Mouse (Mus musculus) megakaryocyte-erythroid progenitor cell, adult 5 weeks (primary cell): ENCODE results near the gene Tusc2. TPM values are rescaled to one million over a fixed set of nuclear protein-coding genes. Genes with fewer than 3 reads are reported as not detected.

Source experiments
- polyA plus RNA-seq: library from polyadenylated mRNA; stranded (reverse); fragments of >175 nt; gene quantifications from 2 replicates; pipeline ENCODE4 v1.2.3, GENCODE M21; 2012

Tusc2 gene
- polyA plus RNA-seq = 8.9 and 11.0 TPM in 2 replicates

DNA sequence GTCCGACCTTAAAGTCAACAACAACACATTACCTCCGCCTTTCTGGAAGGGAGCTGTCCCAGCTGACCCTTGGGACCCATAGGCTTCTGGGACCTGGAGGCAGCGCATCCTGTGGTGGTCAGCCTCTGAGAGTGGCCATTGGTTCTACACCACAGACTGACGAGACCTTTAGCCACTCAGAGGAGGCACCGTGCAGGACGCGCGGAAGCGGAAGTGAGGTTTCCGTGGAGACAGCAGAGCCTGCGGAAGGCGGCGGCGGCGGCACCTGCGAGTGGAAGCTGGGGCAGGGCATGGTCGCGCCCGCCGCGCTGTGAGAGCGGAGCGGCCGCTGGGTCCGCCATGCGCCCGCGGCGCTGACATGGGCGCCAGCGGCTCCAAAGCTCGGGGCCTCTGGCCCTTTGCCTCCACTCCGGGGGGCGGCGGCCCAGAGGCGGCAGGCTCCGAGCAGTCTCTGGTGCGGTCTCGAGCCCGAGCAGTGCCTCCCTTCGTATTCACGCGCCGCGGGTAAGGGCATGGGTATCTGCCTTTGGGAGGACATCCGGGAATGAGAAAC is at the start of gene Tusc2:
Tusc2 (plus strand) TSS at position 227 of the 553 bp plus-strand sequence.

DNA sequence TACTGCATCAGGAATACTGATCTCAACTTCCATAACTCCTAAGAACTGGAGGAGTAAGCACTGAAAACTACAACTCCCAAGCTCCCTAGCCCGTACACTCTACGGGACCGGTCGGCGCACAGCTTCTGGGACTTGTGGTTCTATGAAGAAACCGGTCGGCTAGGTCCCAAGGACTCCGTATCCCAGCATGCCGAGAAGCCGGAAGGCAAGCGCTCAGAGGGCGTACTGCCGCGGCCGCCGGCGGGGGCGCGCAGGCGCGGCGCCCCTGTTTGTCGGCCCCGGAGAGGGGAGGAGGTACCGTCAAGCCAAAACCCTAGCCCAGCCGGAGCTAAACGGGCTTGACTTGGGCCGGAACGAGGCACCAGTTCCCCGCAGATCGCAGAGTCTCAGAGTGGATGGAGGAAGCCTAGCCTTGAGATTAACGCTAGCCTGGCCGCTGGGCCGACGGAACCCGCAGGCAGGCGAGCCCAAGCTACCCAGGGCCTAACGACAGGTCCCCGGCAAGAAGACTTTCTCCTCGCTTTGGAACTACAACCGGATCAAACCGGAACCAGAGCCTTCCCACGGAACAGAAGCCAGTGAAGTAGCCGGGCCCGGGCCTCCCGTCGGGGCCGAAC is 29.2 kb upstream of the Tusc2 start, which contains the start of gene Tmem115:
Tmem115 (plus strand) TSS at position 155 of the 617 bp plus-strand sequence.

DNA sequence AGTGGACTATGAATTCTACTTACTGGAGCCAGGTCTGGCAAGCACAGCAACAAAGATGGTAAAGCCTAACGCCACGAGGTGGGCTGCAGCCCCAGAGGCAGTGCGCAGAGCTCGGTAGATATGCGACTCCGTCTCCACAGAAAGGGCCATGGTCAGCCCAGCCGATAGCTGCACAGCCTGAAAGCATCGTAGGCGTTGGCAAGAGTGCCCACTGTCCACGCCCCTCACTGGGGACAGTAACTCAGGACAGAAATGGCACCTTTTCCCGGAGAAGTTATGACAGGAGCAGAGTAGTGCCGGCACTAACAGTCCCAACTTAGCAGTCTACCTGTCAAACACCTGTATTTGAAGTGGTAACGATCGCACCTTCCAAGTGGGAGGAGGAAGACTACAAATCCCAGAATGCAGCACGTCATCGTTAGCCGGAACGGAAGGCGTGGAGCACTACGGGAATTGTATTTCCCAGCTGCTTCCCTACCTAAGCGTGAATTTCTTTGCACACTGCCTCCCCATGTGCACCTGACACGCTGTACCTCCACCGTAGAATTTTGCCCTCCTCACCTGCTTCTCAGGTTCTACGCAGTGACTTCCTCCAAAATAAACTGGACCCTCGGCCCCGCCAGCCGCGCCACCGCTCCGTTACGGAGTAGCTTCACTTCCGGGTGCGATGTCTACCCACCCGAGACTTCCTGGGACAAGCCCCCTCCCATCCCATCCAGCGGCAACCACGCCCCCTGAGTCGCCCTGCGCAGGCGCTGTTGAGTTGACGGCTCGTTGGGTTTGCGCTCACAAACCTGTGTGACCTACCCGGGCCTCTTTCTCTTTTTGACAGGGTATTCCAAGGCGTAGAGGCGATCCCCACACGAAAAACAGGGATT is 21.3 kb upstream of the Tusc2 start, which contains the start of the genes Cyb561d2 and Nprl2:
Cyb561d2 (minus strand) TSS at position 720 of the 878 bp plus-strand sequence.
Nprl2 (plus strand) TSS at position 753 of the 878 bp plus-strand sequence.

DNA sequence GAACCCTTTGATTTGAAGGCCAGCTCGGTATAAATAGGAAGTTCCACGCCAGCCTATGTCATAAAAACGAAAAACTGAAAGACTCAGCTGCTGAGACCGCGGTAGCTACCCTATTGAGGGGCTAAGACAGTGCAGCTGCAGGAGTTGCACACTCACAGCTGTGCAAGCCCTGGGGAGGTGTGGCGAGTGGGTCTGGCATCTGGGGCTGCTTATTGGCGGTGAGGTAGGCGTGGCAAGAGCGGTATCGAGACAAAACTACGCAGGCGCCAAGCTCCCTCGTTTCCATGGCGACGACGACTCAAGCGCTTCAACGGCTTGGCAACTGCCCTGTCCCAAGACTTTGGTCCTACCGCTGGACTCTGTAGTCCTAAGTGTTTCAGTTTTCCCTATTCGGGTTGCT is 16.0 kb upstream of the Tusc2 start, which contains the start of gene Zmynd10:
Zmynd10 (plus strand) TSS at position 273 of the 400 bp plus-strand sequence.

DNA sequence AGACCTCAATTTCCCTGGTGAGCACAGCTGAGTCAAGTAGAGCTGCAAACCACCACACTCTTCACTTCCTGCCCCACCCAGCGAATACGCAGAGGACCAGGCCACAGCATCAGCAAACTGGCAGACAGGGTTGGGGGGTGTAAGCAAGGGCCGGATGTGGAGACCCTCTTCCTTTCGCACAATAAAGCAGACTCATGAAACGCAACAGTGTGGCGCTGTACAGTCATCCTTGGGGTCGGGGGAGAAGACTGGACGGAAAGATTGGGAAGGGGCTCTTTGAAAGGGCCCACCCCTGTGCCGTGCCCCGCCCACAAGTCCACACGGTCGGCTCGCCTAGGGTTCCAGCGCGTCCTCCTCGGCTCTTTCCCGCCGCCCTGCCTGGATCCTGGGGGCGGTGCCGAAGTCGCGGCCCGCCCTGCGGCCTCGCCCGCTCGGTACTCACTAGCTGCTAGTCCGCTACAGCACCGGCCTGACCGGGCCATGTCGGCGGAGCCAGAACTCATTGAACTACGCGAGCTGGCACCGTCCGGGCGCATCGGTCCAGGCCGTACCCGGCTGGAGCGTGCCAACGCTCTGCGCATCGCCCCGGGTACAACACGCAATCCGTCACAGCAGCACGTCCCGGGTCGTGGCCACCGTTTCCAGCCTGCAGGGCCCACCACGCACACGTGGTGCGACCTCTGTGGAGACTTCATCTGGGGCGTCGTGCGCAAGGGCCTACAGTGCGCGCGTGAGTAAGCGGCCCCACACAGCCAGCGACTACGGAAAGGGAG is 11.8 kb upstream of the Tusc2 start, which contains the start of gene Rassf1:
Rassf1 (plus strand) TSS at position 439 of the 773 bp plus-strand sequence.

DNA sequence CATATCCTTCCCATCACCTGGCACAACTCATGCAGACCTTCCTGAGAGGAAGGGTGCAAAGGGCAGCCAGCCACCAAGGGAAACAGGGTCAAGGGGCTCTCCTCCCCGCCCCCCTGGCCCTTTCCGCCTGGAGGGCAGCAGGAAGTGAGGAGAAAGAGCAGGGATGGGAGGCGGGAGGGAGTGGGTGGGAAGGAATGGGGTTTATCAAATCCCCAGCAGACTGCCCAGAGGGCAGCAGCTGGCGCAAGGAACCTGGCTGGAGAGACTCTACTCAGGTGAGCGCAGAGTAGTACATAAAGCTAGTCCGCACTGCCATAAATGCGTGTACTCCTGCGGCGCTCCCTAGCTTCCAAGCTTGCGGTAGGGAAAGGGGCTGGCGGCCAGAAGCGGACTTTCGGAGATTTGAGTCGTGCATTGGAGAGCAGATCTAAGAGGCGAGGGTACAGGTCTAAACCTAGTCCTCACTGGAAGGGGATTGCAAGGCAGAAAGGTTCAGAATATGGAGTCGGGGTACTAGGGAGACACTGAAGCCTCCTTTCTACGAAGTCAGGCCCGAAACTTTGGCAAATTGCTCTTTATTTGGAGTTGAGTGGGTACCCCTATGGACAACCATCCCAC is 4.8 kb downstream of the Tusc2 start, which contains the start of gene Hyal2:
Hyal2 (plus strand) TSS at position 244 of the 618 bp plus-strand sequence.

DNA sequence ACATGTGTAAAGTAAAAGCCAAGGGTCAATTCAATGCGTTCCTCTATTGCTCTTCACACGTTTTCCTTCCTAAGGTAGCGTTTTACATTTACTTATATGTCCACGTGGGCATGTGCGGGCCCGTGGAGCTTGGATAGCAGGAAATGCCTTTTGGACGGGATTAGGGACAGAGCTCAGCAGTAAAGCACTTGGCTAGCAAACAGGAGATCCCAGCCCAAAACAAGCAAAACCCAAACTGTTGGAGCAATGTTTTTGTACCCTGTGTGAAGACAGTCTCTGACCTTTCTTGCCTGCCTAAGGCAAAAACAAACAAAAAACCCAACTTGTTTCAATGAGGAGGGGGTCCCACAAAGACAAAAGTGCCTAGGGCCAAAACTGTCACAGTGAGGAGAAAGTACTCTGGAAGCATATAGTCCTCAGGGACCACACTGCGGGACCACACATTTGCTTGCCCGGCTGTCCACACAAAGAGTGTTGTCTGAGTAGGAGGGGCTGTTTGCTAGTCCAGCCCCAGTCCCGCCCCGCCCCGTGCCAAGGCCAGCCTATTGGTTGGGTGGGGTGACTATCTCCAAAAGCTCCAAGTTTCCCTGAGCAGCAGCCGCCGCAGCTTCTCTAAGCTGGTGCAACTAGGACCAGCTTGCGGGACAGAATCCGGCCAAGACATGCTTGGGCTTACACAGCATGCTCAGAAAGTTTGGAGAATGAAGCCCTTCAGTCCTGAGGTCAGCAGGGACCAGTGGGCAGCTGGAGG is 13.5 kb downstream of the Tusc2 start, which contains the start of gene Hyal1:
Hyal1 (plus strand) TSS at position 571 of the 751 bp plus-strand sequence.

DNA sequence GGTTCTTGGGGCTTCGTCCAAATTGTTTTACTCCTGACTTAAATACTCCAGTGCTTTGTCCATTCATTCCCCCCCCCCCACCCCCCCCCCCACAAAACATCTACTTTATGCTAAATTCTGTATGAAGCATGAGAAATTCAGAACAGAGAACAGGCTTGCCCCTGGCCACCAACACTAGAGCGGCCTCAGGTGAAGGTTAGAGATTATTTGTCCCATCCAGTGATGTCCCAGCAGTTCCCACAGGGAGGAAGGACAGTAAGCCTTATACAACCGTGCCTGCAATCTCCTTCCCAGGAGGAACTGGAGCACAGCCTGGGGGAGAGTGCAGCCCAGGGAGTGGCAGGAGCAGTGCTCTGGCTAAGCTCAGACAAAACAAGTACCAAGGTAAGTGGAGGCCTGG is 15.5 kb downstream of the Tusc2 start, which contains the start of gene Naa80:
Naa80 (plus strand) TSS at position 301 of the 400 bp plus-strand sequence.

DNA sequence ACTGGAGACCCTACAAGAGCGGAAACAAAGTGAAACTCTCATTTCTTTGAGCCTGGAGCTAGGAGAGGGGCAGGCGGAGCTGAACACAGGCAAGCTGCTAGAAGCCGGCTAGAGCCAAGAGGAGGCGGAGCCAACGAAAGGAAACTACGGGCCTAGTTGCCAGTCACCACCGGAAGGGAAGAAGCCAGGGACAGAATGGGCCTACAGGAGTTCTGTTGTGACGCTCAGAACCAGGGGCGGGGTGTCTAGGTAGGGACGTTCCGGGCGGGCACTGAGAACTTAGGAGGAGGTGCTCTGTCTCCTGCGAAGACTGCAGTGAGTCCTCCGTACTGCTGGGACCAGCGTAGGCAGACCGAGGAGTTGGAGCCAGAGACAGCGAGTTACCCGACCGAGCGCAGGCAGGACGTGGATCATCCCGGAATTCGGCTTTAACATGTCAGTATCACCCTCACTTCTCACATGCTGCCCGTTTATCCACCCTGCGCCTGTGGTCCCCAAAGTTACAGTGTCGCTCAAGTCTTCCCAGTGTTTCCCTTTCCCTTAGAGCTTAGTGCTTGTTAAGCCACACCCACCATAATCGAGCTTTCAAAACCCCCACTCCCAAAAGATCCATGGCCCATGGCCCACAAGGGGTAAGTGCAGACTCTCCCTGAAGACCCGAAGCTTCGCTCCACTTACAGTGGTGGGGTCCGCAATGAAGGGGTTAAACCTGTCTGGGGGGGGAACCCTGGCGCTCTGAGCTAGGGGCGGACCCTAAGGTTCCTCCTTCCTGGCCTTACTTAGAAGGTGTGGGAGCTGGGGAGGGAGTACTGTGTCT is 17.7 kb downstream of the Tusc2 start, which contains the start of gene Hyal3:
Hyal3 (plus strand) TSS at position 318 of the 817 bp plus-strand sequence.

DNA sequence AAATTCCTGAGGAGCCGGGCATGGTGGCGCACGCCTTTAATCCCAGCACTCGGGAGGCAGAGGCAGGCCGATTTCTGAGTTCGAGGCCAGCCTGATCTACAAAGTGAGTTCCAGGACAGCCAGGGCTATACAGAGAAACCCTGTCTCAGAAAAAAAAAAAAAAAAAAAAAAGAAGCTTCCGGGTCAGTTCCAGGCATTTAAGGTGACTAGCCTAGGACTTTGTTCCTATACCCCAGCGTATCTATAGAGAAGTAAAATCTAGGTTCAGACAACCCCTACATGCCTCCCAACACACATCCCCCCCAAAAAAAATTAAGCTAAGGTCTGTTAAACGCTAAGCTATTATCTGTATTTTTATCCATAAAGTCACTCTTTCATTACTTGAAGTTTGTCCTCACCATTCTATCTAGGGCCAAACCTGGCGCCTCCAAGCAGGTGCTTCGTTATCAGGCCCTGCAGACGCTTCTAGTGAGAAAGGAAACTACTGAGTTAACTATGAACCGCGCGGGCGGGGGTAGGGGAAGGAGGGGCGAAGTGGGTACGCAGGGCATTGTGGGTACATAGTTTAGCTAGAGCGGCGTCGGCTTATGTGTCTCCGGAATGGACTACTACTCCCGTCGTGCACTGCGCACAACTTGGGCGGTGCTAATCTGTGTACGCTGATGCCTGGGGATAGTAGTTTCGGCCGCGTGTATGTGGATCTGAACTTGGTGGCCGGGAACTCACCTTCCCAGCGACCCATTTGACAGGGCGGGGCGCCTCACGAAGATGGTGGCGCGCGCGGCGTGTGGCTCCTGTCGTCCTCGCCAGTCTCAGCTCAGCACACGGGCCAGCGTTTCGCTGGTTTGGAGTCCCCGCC is 24.1 kb downstream of the Tusc2 start, which contains the start of gene Ifrd2:
Ifrd2 (plus strand) TSS at position 669 of the 859 bp plus-strand sequence.

DNA sequence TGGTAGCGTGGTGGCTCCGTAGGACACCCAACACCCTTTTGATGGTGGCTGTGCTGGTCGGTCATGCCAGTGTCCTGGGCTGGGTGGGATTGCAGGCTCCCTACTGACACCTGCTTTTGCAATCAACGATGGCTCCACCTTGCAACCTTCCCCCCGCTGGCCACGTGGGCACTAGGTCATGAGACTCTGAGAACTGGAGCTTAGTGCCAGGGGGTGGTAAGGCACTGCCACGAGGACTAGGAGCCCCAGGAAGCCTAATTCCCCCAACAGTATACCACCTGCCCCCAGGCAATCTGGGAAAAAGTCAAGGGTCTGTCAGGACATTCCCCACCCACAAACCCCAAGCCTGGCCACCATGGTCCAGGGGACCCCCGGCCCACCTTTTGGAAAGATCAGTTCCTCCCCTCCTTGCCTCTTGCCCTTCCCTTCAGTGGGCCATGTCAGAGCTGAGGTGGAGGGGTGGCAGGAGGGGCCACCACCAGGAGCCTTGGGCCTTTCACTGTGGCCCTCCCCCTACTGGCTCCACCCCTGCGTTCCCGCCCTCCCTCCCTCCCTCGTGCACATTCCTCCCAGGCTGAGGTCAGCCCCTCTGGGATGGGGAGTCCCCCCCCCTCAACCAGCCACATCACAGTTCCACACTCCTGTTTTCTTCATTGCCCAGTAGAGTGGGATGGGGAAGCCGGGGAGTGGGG is 45.8 kb downstream of the Tusc2 start, which contains the start of gene Sema3b:
Sema3b (minus strand) TSS at position 489 of the 692 bp plus-strand sequence.

Other genes with a start within 250 kb of the Tusc2 start
- gene Hemk1, start 224.9 kb upstream of the Tusc2 start, polyA plus RNA-seq = 2.8 and 3.5 TPM in 2 replicates
- 0.34 and 0.41 TPM in 2 replicates for gene 6430571L13Rik, start 222.7 kb upstream of the Tusc2 start, polyA plus RNA-seq
- gene Cacna2d2, start 163.6 kb upstream of the Tusc2 start, polyA plus RNA-seq = 1.7 and 2.1 TPM in 2 replicates
- gene Tmem115, start 29.3 kb upstream of the Tusc2 start, polyA plus RNA-seq = 30.5 and 30.9 TPM in 2 replicates
- gene Cyb561d2, start 21.1 kb upstream of the Tusc2 start, polyA plus RNA-seq = 17.6 and 21.3 TPM in 2 replicates
- 0.73 and 1.6 TPM in 2 replicates for gene Nprl2, start 21.0 kb upstream of the Tusc2 start, polyA plus RNA-seq
- 0.65 and 0.95 TPM in 2 replicates for gene Zmynd10, start 16.0 kb upstream of the Tusc2 start, polyA plus RNA-seq
- gene Rassf1, start 11.7 kb upstream of the Tusc2 start, polyA plus RNA-seq = 41.8 and 45.8 TPM in 2 replicates
- gene Hyal2, start 4.7 kb downstream of the Tusc2 start, polyA plus RNA-seq = 11.0 and 18.3 TPM in 2 replicates
- gene Hyal1, start 13.7 kb downstream of the Tusc2 start, polyA plus RNA-seq = 2.8 and 3.0 TPM in 2 replicates
- gene Naa80, start 15.6 kb downstream of the Tusc2 start, polyA plus RNA-seq = 57.1 and 59.8 TPM in 2 replicates
- gene Hyal3, start 17.6 kb downstream of the Tusc2 start, polyA plus RNA-seq = 0.47 and 0.67 TPM in 2 replicates
- gene Ifrd2, start 24.4 kb downstream of the Tusc2 start, polyA plus RNA-seq = 99.4 and 110 TPM in 2 replicates
- 0.09 TPM in 1 of 2 replicates, not detected in the other for gene Sema3b, start 46.0 kb downstream of the Tusc2 start, polyA plus RNA-seq
- gene Gnai2, start 72.1 kb downstream of the Tusc2 start, polyA plus RNA-seq = 1,176 and 1,508 TPM in 2 replicates
- gene Slc38a3, start 106.3 kb downstream of the Tusc2 start, polyA plus RNA-seq = 0.02 and 0.03 TPM in 2 replicates
- 0.33 and 0.55 TPM in 2 replicates for gene Gnat1, start 116.5 kb downstream of the Tusc2 start, polyA plus RNA-seq
- gene Sema3f, start 147.2 kb downstream of the Tusc2 start, polyA plus RNA-seq = 0.52 and 0.71 TPM in 2 replicates
- 22.6 and 29.7 TPM in 2 replicates for gene Rbm5, start 207.7 kb downstream of the Tusc2 start, polyA plus RNA-seq